Mouse (Mus musculus) CD4-positive helper T cell, adult 2 months (primary cell): ENCODE results near the gene Asb18.

ENCODE experiments used
- DNase-seq: peaks from one replicate; pipeline ENCODE4 v3.0.0-alpha.2; 2012; ENCODE audit warnings: low read depth, missing footprints, low spot score

Gene Asb18

GRCm38 (mm10) chr1:90014446-90014845, at the start of gene Asb18:
TSS of gene Asb18 (minus strand) at chr1:90014666.
- no peak for DNase-seq

GRCm38 (mm10) chr1:90060599-90060998, 46.1 kb upstream of the Asb18 start:
- DNase-seq, result no peak

DNA sequence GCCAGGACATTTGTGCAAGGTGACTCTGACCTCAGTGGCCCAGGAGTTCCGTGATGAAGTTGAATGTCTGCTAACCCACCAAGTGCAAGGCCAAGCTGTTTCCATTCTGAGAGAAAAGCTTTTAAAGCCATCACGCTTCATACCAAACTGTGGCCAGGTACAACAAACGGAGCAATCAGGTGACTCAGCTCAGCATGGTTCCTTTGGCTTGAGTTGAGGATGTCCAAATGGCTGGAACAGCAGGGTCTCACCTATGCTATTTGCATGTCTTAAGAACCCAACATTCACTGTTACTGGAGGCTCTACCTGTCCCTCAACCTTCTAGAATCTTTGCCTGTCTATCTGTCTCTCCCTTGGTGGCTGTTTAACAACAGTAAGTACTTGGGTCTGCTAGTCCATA, 45.6 kb upstream of the Asb18 start:
- no peak for DNase-seq

GRCm38 (mm10) chr1:90054991-90055390, 40.5 kb upstream of the Asb18 start:
- no peak for DNase-seq

DNA sequence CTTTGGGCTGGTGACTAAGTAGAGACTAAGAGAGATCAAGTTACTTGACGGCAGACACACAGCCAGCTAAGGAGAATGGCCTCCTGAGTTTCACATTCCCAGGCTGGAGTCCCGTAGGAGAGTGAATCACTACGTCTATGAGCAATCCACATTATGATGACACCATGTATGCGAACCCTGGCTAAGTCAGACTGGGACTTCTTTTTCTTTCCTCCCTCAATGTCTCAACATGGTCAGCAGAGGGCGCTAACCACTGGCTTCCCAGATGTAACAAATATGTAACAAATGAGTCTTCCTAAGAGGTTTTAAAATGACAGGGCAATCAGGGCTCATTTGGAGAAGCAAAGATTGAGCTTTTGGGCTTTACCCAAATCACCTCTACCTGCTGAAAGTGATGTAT, 36.9 kb upstream of the Asb18 start:
- no peak for DNase-seq

GRCm38 (mm10) chr1:90050046-90050739, 35.7 kb upstream of the Asb18 start:
- no peak for DNase-seq

DNA sequence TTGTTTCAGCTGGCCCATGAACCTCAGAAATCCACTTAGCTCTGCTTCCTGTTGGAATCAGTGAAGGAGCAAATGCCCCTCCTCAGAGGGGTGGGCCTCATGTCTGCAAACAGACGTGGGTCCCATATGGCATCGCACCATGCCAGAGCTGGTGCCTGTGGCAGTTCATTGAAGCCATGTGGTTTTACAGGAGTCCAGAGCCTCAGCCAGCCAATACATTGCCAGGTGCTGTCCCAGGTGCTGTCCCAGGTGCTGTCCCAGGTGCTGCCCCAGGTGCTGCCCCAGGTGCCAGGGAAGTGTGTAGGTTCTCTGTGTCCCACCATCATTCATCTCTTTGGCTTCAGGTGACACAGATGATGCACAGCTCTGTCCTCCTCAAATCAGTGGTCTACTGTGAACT, 13.8 kb upstream of the Asb18 start:
- no peak for DNase-seq

DNA sequence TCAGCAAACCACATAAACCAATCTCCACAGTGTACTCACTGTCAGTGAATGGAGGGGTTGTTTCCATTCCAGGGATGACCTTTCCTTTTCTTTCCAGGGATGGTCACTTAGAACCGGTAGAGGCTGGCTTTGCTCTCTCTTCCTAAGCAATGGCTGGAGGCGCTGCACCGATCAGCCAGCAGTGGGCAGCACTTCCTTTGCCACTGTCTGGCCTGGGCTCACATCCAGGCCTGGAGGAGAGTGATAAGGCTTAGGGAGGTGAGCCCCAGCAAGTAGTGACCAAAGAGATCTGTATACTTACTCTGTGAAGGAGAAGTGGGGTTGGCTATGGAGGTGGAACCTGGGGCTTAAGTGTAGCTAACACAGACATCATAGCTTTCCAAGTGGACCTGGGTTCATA, 12.5 kb upstream of the Asb18 start:
- DNase-seq, result no peak

- DNase-seq, result no peak
Measured at GRCm38 (mm10) chr1:90020336-90020735, 5.9 kb upstream of the Asb18 start.

DNA sequence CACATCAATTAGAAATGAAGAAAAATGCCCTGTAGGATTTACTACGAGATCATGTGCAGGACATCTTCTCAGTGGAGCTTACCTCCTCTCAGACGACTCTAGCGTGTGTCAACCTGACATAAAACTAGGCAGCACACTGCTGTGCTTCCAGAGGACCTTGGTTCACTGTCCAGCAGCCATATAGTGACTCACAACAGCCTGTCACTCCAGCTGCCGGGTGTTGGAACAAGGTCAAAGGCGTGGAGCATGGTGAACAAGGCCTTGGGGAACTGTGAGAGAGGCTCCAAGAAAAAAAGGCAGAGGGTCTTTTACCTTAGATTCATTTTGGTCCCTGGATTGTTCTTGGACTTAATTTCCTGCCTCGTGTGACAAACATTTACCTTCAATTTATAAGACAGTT, 3.6 kb upstream of the Asb18 start:
- no peak for DNase-seq

DNA sequence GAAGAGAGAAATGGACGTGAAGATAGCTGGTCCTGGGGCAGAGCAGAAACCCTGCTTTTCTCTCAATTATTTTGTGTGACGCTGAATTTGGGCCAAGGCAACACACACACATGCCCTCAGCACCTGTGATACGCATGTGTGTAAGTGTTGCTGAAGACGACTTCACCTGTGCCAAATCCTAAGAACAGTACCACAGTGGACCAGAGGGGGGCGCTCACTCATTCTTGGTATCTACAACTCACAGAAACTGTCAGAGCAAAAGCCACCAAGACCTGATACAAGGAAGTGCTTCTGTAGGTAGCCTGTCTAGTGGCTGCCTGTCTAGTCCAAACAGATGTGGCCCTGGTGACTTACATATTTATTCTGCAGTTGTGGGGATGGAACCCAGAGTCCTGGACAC, 1.2 kb downstream of the Asb18 start:
- no peak for DNase-seq

DNA sequence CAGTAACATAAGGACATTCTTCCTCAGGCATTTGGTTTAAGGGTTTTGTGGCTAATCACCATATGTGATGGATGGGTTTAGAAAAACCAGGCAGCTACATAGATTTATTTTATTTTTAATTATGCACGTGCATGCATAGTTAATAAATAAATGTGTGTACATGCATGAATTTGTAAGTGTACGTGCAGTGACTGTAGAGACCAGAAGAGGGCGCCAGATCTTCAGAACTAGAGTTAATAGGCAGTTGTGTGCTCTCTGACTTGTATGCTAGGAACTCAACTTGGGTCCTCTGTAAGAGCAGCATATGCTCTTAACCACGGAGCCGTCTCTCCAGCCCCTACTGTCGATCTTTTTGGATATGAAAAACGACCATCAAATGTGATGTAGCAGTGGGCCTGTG, 1.6 kb downstream of the Asb18 start:
- no peak for DNase-seq

DNA sequence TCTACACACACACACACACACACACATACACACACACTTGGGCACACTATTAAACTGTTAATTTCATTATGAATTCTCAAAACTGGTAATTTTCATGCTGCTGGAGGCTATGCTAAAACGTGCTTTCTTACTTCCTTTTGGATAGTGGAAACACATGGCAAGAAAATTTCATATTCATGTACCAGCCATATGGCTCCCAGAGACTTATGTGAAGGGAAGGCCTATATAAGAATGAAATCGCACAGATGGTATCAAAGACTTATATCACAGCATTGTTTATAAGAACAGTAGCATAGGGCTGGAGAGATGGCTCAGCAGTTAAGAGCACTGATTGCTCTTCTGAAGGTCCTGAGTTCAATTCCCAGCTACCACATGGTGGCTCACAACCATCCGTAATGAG, 2.3 kb downstream of the Asb18 start:
- DNase-seq, result no peak

- DNase-seq, result no peak
Measured at GRCm38 (mm10) chr1:90010077-90010476, 4.4 kb downstream of the Asb18 start.

GRCm38 (mm10) chr1:90009188-90009587, 5.3 kb downstream of the Asb18 start:
- DNase-seq, result no peak

GRCm38 (mm10) chr1:90006666-90007065, 7.8 kb downstream of the Asb18 start:
- no peak for DNase-seq

DNA sequence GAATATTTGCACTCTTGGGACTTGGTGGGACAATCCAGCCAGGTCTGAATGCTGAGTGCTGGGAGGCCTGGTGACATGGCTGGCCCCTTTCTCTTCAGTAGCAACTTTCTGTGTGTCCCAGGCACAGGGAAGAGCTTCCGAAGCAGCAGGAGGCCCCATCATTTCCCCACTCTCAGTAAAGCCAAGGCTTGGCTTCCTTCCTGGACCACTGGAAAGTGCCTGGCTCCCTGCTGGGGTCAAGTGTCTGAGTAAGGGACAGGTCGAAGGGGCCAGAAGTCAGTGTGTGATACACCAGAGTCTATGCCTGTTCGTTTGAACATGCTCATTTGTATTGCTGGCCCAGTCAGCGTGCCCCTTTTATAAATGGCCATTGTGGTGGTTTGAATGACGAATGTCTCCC, 13.5 kb downstream of the Asb18 start:
- no peak for DNase-seq

DNA sequence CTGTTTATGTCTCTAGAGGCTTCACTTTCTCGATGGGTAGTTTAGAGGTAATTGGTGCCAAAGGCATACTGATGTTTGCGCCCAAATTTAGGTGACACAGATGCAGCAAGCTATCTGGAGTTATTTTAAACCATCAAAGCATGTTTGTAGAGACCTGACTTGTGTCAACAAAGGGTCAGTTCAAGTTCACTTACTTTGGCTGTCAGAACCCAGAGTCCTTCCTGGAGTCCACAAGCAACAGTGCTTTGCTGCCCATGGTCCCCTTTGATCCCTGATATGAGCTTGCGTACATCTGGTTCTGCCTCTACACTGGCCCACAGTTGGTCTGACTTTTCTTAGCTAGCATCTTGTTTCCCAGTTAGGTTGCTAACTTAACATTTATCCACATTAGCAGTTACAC, 14.6 kb downstream of the Asb18 start:
- no peak for DNase-seq

DNA sequence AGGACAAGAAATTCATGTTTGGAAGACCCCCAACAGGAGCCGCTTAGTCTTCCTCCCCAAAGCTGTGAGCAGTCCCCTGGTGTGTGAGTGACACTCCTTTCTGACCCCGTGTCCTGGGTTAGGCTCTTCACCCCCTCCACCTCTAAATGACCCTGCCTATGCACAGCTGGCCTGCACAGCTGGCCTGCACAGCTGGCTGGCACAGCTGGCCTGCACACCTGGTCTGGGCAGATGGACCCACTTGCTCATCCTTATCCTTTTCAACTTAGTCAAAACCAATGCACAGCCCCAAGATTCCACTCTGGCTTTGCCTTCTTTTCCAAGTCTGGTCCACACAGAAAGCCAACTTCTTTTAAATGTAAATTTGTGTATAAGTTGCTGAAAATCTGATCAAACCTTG, 15.8 kb downstream of the Asb18 start:
- no peak for DNase-seq

GRCm38 (mm10) chr1:89998076-89998475, 16.4 kb downstream of the Asb18 start:
- DNase-seq, result no peak

DNA sequence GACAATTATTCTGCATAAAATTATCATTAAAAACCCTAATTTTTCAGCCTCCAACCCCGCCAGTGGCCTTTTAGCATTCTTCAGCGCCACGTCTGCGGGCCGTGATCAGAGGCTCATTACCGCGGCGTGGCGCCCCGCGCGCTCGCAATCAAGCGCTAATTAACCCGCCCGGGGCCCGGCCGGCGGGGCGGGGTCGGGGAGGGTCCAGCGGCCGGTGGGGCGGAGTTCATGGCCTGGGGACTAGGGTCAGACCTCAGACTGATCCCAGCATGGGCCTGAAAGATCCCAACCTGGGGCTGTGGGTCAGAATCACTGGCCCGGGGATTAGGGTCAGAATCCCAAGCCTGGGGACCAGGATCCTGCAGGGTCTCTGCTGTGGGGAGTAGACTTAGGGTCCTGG, 22.2 kb downstream of the Asb18 start:
- DNase-seq, result no peak

- no peak for DNase-seq
Measured at GRCm38 (mm10) chr1:89977261-89977660, 37.2 kb downstream of the Asb18 start.

- DNase-seq, result no peak
Measured at GRCm38 (mm10) chr1:89976411-89976810, 38.1 kb downstream of the Asb18 start.

DNA sequence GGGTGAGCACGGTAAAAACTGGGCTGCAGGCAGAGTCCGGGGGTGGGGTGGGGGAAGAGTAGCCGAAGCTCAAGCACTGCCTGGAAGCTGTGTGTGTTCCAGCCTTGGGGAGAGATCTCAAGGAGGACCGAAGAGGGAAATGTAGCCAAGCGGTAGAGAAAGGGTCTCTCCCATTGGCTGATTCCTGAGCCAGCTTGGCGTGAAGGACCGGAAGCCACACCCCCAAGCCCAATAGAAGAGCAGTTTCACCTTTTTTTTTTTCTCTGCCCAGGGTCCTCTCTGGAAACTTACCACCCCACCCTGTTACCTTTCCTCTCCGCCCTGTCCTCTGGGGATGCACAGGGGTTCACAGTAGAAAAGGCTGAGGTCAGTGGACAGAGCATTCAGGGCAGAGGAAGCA, 39.9 kb downstream of the Asb18 start:
- no peak for DNase-seq
